Mouse (Mus musculus) 416B (cell line): Measurements from ENCODE around the gene Clip2.

Source experiments
- DNase-seq: peaks from one replicate; pipeline ENCODE4 v3.0.0; 2011; ENCODE audit warnings: low read depth

Clip2 gene

DNA sequence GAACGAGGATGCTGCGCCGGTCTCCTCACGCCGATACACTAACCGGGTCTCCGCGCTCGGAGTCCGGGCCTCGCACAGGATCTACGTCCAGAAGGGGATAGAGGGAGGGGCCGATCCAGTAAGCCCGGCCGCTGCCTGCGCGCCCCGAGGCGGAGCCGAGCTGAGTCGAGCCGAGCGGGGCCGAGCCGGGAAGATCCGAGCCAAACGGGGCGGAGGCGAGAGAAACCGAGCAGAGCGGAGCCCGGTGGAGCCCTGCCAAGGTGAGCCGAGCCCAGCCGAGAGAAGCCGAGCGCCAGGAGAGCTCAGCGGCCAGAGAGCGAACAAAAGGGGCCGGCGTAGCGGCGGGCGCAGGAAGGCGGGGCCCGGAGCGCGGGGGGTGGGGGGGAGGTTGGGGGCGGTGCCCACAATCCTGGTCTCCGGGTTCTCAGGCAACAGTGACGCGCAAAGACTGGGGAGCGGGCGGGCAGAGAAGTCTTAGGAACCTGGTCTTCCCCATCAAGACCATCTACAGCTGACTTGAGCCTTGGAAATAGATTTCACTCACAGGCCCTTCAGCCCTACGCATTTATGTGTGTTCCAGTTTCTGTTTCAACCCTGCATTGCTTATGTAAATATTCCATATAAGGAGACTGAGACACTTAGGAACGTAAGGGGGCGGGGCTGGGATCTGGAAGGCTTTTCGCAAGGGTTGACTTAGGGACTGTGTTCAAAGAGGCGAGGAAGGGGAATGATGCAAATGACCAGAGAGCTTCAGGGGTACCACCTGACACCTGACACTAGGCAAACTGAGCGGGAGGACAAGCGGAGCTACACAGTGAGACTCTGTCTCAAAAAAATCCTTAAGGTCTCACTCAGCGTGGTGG is at the start of gene Clip2:
Clip2 (minus strand) TSS at position 325 of the 863 bp plus-strand sequence.
- peak; percentile 93 for DNase-seq

DNA sequence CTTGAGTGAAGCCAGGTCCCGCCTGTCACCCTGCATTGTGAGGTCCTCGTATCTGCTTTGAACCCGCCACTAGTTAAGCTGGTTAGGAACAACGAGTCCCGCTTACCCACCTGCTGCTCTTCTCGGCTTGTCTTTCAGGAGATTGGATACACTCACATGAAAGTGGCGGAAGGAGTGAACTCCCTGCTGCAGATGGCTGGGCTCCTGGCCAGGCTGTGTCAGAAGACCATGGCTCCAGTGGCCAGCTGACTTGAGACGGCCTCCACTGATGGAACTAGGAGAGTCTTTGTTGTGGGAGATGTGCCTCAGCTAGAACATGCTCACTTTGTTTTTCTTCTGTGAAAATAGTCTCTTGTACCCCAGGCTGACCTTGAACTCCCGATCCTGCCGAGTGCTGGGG is 45.5 kb upstream of the Clip2 start:
- DNase-seq: no peak

DNA sequence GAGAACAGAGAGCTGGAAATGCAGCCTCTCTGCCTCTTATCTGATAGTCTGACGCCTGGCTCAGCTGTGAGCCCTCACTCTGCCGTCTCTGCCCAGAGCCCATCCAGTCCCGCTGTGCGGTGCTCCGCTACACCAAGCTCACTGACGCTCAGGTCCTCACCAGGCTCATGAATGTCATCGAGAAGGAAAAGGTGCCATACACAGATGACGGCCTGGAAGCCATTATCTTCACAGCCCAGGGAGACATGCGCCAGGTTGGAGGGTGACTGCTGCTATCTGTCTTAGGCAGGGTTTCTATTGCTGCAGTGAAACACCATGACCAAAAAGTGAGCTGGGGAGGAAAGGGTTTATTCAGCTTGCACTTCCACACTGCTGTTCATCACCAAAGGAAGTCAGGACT is 40.9 kb upstream of the Clip2 start:
- DNase-seq: no peak

DNA sequence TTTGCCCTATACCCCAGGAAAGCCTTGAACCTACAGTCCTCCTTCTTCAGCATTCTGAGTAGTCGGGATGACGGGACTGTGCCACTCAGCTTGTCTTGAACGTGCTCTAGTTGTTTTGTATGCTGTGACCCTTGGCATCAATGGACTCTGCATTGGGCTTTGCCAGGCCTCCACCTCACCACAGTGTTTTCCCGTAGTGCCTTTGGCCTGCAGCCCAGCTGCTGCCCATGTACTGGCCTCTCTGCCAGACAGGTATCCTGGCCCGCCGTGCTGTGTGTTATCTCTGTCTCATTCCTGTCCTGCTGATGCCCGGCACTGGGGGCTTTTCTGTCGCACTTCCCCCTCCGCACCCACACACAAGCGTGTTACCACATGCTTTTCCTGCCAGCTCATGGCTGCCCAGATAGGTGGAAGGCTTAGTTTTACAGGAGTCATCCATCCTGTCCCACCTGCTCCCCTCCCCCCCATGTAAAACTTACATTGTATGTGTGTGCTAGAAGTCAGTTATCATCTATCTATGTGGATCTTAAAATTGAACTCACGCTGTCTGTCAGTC is 39.9 kb upstream of the Clip2 start:
- no peak for DNase-seq

DNA sequence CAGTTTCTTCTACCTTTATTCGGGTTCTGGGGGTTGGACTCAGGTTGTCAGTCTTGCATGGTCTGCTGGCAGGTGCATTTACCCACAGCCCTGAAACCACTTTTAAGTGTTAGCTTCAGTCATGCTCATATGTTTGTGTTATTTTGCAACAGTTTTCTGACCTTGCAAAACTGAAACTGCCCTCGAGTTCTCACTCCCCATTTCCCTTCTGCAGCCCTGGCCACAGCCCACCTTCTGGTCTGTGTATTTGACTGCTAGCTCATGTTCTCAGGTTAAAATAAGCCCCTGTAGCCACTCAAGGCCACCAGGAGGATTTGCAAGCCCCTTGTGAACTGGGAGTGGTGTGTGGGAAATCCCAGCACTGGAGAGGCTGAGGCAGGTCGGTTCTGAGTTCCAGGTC is 37.7 kb upstream of the Clip2 start:
- peak; percentile 43 for DNase-seq

DNA sequence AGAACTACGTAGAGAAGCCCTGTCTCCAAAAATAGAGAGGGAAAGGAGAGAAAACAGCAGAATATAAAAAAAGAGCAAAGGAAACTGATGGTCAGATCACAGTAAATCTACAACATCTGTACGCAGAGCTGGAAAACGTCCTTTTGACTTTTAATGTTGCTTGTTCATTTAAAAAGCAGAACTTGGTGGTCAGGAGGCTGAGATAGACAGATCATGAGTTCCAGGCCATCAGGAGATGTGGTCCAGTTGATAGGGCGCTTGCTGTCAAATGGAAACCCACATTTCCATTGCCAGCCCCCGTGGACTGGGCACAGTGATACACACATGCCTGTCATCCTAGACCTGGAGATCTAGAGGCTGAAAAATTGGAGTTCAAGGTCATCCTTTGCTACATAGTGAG is 32.6 kb upstream of the Clip2 start:
- peak; percentile 90 for DNase-seq

DNA sequence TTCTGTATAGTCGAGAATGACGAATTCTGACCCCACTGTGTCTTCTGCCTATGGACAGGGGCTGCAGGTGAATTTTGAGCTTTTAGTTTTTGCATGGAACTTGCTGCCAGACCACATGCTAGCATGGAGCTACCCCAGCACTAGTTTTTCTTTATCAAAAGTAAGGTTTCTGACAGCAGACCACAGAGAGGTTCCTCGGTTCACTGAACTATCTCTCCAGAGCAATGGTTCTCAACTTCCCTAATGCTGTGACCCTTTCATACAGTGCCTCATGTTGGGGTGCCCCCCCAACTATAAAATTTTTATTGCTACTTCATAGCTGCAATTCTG is 31.6 kb upstream of the Clip2 start:
- DNase-seq: no peak

DNA sequence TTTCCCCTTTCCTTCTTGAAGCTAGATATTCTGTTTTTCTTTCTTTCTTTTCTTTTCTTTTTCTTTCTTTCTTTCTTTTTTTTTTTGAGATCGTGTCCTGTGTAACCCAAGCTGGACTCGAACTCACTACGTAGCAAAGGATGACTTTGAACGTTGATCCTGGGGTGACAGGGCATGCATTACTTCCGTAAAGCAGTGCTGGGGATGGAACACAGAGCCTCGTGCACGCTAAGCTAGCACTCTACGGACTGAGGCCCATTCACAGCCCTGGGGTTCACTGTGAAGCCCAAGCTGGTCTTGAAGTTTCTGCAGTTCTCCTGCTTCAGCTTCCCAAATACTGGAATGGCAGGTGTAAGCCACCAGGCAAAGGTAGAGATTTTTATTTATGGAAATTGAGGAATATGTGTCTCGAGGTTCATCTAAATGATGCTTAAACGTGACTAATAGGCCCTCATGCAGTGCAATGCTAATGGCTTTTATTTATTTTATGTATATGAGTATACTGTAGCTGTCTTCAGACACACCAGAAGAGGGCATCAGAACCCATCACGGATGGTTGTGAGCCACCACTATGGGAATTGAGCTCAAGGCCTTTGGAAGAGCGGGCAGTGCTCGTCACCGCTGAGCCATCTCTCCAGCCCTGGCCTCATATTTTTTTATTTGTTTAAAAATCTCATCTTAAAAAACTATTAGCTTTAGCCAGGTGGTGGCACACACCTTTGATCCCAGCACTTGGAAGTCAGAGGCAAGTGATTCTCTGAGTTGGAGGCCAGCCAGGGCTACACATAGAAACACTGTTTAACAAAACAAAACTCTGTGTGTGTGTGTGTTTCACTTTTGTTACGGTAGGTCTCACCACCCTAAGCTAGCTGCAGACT is 31.0 kb upstream of the Clip2 start:
- peak; percentile 66 for DNase-seq

DNA sequence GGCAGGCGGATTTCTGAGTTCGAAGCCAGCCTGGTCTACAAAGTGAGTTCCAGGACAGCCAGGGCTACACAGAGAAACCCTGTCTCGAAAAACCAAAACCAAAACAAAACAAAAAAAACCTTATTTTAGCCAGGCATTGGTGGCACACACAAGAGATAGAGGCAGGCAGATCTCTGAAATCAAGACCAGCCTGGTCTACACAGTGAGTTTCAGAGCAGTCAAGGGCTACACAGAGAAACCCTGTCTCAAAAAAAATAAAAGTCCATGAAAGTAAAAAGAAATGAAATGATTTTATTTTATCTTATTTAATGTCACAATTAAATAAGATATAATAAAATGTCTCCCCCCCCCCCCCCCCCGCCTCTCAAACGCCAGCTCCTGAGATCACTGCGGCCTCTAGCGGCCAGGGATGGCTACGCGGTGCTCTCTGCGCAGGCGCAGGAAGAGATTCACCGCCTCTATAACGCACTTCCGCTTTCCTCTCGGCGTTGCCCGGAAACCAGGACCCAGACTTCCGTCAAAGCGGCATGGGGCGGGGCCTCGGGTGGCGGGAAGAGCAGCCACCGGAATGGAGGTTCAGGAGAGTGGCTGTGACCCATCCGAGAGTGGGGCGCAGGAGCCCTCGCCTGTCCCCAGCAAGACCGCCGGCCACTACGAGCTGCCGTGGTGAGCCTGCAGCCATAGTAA is 30.1 kb upstream of the Clip2 start:
- peak; percentile 97 for DNase-seq

DNA sequence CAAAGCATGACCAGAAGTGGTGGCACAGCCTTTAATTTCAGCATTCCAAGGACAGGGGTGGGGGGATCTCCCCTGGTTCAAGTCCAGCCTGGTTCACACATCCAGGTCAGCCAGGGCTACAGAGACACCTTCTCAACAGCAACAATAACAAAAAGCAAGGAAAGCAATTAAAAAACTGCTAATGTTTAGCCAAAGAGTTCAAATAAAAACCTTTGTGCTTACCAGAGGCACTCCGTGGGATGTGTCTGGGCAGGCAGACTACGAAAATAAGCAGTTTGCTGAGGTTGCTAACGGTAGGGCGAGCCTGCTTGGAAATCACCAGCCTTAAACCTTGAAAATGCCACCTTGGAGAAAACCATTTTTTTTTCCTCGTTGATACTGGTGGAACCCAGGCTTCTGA is 28.9 kb upstream of the Clip2 start, which contains the start of gene Rfc2:
Rfc2 (plus strand) TSS at position 221 of the 400 bp plus-strand sequence.
- DNase-seq: no peak

DNA sequence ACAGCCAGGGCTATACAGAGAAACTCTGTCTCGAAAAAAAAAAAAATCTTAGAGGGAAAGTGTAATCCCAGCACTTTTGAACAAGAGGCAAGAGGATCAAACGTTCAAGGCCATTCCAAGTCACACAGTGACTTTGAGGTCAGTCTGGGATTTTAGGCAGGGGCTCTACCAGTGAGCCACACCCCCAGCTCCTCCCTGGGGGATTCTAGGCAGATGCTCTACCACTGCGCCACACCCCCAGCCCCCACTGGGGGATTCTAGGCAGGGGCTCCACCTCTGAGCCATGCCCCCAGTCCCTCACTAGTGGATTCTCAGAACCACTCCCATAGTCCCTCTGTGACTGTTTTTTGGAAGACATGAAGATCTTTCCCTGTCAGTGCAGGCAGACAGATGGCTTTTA is 26.9 kb upstream of the Clip2 start:
- DNase-seq: no peak

DNA sequence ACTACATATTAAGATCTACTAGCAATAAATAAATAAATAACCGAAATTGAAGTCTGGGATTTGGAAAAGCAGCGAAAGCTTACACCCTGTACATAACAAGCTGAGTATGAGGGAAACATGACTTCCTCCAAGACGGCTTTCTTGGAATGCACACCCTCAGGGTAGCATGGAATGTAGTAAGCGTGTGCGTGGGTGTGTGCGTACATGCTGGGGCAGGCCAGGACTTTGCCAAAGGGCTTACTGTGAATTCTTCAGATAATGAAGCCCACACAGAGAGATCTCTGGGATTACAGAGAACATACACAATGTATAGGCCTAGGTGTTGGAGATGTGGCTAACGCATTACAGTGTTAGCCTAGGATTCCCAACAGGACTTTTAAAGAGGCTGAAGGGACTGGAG is 25.3 kb upstream of the Clip2 start:
- DNase-seq: no peak

DNA sequence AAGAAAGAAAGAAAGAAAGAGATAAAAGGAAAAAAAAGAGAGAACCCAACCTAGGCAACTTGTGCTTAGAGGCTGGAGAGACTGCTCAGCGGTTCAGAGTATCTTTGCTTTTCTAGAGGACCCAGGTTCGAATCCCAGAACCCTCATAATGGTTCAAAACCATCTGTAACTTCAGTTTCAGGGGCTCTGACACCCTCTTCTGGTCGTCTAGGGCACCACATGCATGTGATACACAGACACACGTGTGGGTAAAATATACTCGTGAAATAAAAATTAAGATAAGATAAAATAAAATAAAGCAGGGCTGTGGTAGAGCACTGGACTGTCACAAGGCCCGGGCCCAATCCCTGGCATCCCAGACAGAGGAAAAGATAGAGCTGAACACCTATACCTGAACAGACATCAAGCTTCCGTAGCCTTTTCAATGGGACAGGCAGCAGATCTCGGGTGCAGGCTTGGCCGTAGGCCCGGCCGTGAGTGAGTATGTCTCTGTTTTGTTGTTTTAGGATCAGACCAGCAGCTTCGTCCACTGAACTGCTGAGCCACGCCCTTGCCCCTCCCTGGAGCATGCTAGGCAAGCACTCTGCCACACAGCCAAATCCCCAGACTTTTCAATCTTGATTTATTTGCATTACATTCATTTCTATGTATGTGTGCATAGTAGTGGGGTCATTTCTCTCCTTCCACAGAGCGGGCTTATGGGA is 24.4 kb upstream of the Clip2 start:
- DNase-seq: no peak

DNA sequence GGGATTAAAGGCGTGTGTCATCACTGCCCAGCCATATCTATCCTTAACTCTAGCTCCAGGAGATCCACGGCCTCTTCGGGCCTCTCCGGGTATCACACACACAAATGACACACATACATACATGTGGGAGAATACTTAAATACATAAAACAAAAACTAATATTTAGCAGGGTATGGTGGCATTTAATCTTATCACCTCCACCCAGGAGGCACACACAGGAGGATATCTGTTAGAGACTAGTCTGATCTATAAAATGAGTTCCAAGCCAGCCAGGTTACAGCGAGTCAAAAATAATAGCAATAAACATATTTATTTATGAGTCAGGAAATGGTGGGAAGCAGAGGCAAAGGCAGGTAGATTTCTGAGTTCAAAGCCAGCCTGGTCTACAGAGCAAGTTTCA is 23.6 kb upstream of the Clip2 start:
- no peak for DNase-seq

DNA sequence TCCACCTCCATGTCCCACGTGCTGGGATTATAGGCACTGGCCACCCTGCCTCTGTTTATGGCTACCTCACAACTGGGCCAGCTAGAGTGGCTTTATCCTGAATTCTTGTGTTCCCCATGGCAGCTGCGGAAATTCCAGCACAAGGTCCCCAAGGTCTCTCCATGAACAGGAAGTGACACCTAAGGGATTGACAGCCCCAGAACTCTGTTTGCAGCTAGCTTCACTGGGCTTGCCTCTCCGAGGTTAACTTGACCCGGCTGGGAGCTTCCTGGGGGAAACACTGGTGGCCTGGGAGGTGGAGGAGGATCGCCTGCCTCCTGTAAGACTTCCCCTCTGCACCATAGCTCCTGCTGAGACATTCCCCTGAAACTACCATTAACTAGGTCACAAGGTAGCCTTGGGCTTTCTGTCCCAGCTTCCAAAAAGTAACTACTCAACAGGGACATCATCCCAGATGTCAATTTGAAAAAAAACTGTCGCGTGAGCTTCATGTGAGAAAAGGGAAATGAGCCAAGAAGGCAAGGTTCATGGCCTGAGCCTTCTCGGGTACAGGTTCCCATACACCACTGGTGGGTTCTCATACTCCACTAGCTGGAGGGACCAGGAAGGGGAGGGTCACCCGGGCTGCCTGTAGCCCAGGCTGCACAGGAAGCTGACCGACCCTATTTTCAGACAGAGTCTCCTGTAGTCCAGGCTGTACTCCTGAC is 20.4 kb upstream of the Clip2 start:
- DNase-seq: no peak

DNA sequence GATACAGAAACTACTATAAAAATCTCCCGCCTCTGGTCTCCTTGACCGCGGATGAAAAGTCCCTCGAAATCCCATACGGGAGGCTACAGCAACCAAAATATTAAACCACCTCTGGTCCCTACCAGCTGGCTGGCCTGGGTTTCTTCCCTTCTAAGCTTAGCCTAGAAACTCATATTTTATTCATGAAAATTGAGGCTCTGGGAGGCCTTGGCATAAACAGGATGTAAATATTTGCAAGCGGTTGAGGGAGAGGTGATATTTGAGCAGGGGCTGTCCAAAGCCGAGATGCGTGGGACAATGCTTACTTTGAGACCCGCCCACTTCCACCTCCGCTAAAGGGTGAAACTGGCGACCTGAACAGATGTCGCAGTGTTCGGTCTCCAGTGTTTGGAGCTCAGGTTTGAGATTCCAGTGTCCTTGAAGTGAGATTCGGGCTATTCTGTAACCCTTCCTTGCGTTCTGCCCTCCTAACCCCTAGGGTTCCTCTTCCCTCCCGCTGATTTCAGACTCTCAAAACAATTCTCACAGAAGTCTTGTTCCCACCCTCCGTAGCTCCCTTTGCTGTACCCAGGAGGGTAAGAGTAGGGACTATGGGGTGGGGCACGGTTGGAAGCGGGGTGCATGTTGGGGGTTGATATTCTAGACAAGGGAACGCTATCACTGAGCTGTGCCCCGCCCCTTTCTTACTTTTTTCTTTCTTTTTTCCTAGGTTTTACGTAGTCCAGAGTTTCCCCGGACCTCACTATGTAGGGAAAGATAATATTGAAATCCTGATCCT is 19.7 kb upstream of the Clip2 start:
- peak; percentile 82 for DNase-seq

DNA sequence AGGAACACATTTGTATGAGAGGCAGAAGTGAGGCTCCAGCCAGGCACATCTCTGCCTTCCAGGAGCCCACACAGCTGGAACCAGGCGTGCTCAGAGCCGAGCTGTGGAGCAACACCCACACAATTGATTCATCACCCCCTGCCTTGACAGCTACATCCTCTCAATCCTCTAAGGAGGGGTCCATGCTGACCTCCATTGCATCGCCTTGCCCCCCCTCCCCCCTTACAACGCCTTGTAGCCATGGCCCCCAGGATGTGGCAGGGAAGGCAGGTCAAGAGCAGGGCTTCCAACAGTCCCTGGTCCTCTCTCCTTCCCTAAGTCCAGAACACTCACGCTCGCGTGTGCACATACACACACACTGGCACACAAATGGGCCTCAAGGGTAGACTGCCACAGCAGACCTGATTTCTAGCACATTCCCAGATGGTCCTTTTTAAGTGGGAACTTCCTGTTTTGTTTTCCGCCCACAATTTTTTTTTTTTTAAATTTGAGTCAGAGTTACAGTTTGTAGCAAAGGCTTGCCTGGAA is 16.8 kb upstream of the Clip2 start:
- DNase-seq: no peak

DNA sequence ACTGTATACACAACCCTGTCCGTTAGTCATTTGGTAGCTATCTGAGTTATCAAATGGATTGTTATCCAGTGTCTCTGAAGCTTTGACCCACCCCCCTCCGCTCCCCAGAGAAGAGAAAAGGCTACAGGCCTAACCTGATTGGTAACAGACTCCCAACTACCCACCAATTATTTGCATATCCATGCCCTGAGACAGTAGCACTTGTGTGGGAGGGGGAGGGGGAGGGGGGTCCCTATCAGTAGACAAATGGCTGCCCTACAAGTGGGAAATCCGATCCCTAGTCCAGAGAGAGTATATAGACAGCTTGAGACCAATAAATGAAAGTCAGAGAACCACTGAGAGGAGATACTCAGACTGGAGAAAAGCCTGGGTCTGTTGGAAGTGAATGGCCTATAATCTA is 15.8 kb upstream of the Clip2 start:
- no peak for DNase-seq

DNA sequence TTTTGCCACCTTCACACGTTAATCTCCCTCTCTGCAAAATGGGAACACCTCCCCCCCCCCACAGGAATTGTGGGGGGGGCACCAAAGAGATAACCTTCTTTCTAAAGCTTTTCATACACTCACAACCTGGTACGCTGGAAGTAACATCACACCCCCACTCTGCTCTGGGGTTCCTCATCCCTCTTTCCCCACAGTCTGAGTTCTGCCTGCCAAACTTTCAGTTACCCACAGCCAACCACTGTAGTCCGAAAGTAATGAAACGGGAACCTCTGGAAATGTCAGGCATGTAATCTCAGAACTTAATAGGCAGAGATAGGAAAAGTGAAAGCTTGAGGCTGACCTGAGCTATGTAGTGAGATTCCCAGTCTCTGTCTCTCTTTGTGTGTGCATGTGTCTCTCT is 15.2 kb upstream of the Clip2 start:
- DNase-seq: no peak

DNA sequence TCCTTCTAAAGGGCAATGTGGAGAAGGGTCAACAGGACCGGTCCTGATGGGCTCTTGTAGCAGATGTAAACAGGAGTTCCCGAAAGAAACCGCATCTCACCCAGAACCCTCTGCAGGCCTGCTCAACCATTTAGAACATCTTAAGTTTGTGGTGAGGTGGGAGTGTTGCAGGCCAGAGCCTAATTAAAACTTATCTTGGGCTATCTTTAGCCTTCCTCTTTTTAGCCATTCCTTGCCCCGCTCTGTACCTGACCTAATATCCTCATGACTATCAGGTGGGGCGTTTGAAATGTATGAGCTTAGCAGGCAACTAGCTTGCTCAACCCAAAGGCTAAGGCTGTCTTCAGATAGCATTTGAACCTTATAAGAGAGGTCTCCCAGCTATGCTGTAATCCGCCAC is 13.5 kb upstream of the Clip2 start:
- no peak for DNase-seq
